Mouse (Mus musculus): ENCODE results near the gene Eps8. TPM values are rescaled to one million over a fixed set of nuclear protein-coding genes. Genes with fewer than 3 reads are reported as not detected.

Gene Eps8
- polyA plus RNA-seq (2015; fragmentation: Nextera tagmentation; extraction: Ambion mirVana), result 29.2 and 31.9 TPM in 2 replicates

DNA sequence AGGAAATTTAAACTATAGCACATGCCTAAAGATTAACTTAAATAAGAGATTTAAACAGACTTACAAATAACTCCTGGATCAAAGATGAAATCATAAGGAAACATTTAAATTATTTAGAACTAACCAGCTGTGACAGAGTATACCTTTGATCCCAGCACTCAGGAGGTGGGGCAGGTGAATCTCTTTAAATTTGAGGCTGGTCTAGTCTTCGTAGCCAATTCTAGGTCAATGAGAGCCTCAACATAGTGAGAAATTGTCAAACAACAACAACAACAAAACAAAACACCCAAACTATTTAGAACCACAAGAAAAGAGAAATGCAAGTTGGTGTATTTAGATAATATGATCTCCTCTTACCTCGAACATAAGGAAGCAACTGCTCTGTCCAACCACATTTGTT is at the start of gene Eps8:
TSS of gene Eps8 (minus strand) at position 101 of the 400 bp plus-strand sequence.
- no peak within 1 kb of the TSS for H3K4me3 ChIP-seq
- no peak for ATAC-seq (ENCODE audit: low FRiP score, low read depth)
- H3K36me3 ChIP-seq, result no peaks in the 10 kb centered on the region
- no peaks in the 10 kb centered on the region for H3K9me3 ChIP-seq
- no peak within 1 kb of the TSS for H3K4me2 ChIP-seq (replicated peaks)
- H3K27ac ChIP-seq, result no peak within 1 kb of the TSS
- 0 out of 2 replicates have a peak, but pooled peaks cover 3% of the 10 kb centered on the region for H3K4me1 ChIP-seq
- no peak within 1 kb of the TSS for H3K9ac ChIP-seq
- 82% methylated on average over 2 of the region's 2 CpGs for WGBS
- H3K27me3 ChIP-seq, result no peaks in the 10 kb centered on the region

- 75% methylated on average over 7 of the region's 7 CpGs for WGBS
- ATAC-seq (ENCODE audit: low FRiP score, low read depth), result no peak
- no peaks in the 10 kb centered on the region for H3K9me3 ChIP-seq
Observed at GRCm38 (mm10) chr6:137703431-137703830, 48.8 kb upstream of the Eps8 start.

GRCm38 (mm10) chr6:137702918-137703317 is 48.2 kb upstream of the Eps8 start:
- H3K36me3 ChIP-seq, result no peaks in the 10 kb centered on the region
- no peak overlapping the region for H3K27ac ChIP-seq
- H3K9me3 ChIP-seq, result no peaks in the 10 kb centered on the region
- ATAC-seq (ENCODE audit: low FRiP score, low read depth), result no peak
- no peak overlapping the region for H3K4me3 ChIP-seq
- H3K9ac ChIP-seq, result no peak overlapping the region
- H3K4me1 ChIP-seq, result 0 out of 2 replicates have a peak, but pooled peaks cover 5% of the 10 kb centered on the region
- H3K4me2 ChIP-seq (replicated peaks), result no peak overlapping the region
- 77% methylated on average over 4 of the region's 4 CpGs for WGBS
- peaks cover 5% of the 10 kb centered on the region; the same call in 1 of the 2 replicates for H3K27me3 ChIP-seq

More at GRCm38 (mm10) chr6:137703431-137703830, 48.8 kb upstream of the Eps8 start:
- Histone ChIP-seq H3K9ac (no peak overlapping the region), H3K36me3 (no peaks in the 10 kb centered on the region), H3K4me1 (0 out of 2 replicates have a peak, but pooled peaks cover 5% of the 10 kb centered on the region), H3K4me3 (no peak overlapping the region), H3K27me3 (peaks cover 5% of the 10 kb centered on the region; the same call in 1 of the 2 replicates), H3K27ac (no peak overlapping the region), H3K4me2 (replicated peaks) (no peak overlapping the region)

DNA sequence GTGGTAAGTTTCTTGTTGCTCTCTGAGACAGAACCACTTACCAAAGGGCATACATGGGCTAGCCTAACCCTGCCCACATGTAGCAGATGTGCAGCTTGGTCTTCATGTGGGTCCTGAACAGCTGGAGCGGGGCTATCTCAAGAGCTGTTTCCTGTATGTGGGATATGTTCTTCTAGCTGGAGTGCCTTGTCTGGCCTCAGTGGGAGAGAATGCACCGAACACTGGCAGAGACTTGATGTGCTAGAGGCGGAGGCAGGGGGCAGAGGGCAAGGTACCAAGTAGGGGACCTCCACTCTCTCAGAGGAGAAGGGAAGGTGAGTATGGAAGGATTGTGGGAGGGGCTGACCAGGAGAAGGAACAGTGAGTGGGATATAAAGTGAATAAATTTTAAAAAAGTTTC is 47.5 kb upstream of the Eps8 start:
- Histone ChIP-seq H3K4me1 (0 out of 2 replicates have a peak, but pooled peaks cover under 1% of the 10 kb centered on the region), H3K4me3 (no peak overlapping the region), H3K27me3 (0 out of 2 replicates have a peak, but pooled peaks cover under 1% of the 10 kb centered on the region), H3K27ac (no peak overlapping the region), H3K9me3 (no peaks in the 10 kb centered on the region), H3K9ac (no peak overlapping the region), H3K36me3 (no peaks in the 10 kb centered on the region), H3K4me2 (replicated peaks) (no peak overlapping the region)
- WGBS, result 87% methylated on average over 3 of the region's 3 CpGs
- ATAC-seq (ENCODE audit: low FRiP score, low read depth), result no peak

DNA sequence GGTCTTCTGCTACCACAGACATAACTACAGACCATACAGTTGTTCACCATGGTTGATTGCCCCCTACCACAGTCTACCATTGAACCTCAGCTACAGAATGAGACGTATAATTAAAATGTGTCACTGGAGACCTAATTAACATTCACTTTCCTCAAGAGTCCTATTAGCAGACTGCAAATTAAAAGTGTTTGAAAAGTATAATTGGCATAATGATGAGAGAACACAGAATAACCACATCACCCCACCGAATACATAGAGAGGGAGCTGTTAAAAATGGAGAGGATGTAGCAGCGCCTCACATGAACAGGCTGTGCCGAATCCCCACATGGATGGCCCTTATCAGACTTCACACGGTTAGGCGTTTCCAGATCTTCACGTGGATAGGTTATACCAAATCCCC is 44.8 kb upstream of the Eps8 start:
- no peak overlapping the region for H3K4me2 ChIP-seq (replicated peaks)
- no peak overlapping the region for H3K9ac ChIP-seq
- 77% methylated on average over 7 of the region's 7 CpGs for WGBS
- H3K9me3 ChIP-seq, result no peaks in the 10 kb centered on the region
- H3K4me3 ChIP-seq, result no peak overlapping the region
- H3K4me1 ChIP-seq, result no peaks in the 10 kb centered on the region
- no peak for ATAC-seq (ENCODE audit: low FRiP score, low read depth)
- no peak overlapping the region for H3K27ac ChIP-seq
- H3K27me3 ChIP-seq, result no peaks in the 10 kb centered on the region
- no peaks in the 10 kb centered on the region for H3K36me3 ChIP-seq

GRCm38 (mm10) chr6:137696445-137697204 is 41.9 kb upstream of the Eps8 start:
- 77% methylated on average over 8 of the region's 8 CpGs for WGBS
- H3K4me1 ChIP-seq, result no peaks in the 10 kb centered on the region
- H3K4me3 ChIP-seq, result no peak overlapping the region
- H3K4me2 ChIP-seq (replicated peaks), result no peak overlapping the region
- H3K27me3 ChIP-seq, result no peaks in the 10 kb centered on the region
- no peak overlapping the region for H3K27ac ChIP-seq
- H3K9ac ChIP-seq, result no peak overlapping the region
- H3K36me3 ChIP-seq, result no peaks in the 10 kb centered on the region
- H3K9me3 ChIP-seq, result no peaks in the 10 kb centered on the region
- ATAC-seq (ENCODE audit: low FRiP score, low read depth), result no peak

GRCm38 (mm10) chr6:137695046-137695445 is 40.4 kb upstream of the Eps8 start:
- Histone ChIP-seq H3K9me3 (no peaks in the 10 kb centered on the region), H3K27ac (no peak overlapping the region), H3K4me3 (no peak overlapping the region), H3K27me3 (no peaks in the 10 kb centered on the region), H3K9ac (no peak overlapping the region), H3K36me3 (no peaks in the 10 kb centered on the region), H3K4me1 (no peaks in the 10 kb centered on the region), H3K4me2 (replicated peaks) (no peak overlapping the region)
- no peak for ATAC-seq (ENCODE audit: low FRiP score, low read depth)
- 86% methylated on average over 8 of the region's 8 CpGs for WGBS

DNA sequence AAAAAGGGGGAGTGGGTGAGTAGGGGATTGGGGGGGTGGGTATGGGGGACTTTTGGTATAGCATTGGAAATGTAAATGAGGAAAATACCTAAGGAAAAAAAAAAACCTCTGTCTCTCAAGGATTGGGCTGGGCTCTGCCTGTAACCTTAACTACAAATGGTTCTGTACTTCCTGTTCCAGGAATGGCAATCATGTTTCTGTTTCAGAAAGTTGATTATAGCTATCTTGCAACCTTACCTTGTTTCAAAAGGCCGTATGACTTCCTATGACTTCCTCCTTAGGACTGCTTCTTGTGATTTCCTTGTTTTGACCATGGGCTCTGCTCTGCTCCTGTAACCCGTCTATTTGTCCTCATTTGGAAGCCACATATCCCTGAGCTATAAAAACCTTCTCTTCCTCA is 39.6 kb upstream of the Eps8 start:
- Histone ChIP-seq H3K4me3 (no peak overlapping the region), H3K4me1 (no peaks in the 10 kb centered on the region), H3K36me3 (no peaks in the 10 kb centered on the region), H3K27me3 (no peaks in the 10 kb centered on the region), H3K9ac (no peak overlapping the region), H3K27ac (no peak overlapping the region), H3K4me2 (replicated peaks) (no peak overlapping the region), H3K9me3 (no peaks in the 10 kb centered on the region)
- WGBS, result 77% methylated on average over 2 of the region's 2 CpGs
- ATAC-seq (ENCODE audit: low FRiP score, low read depth), result no peak

DNA sequence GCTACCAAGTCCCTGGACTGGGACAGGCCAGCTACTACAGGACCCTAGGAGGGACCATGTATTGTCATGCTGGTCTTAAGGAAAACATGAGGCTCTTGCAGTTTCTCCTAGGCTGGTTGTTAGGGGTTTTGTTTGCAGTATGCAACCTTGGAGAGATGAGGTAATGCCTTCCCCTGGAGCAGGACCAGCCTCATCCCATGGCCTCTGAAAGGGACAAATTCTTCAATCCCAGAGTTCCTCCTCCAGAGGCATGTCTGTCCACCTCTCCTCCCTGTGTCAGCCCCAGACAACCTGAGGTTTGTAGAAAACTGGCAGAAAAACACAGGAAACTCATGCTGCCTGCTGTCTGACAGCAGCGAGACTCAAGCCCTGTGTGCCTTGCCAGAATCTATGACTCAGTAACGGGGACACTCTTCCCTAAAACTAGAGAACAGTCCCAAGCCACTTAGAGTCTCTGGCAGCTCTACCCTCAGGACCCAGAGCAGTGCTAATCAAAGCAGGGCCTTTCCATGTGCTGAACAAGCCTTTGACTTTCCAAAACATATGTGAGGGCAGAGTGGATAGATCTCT is 36.0 kb upstream of the Eps8 start:
- Histone ChIP-seq H3K36me3 (no peaks in the 10 kb centered on the region), H3K4me3 (no peak overlapping the region), H3K27me3 (no peaks in the 10 kb centered on the region), H3K4me1 (peaks cover 5% of the 10 kb centered on the region), H3K9ac (no peak overlapping the region), H3K4me2 (replicated peaks) (no peak overlapping the region), H3K27ac (no peak overlapping the region; the same call in 1 of the 2 replicates), H3K9me3 (no peaks in the 10 kb centered on the region)
- ATAC-seq (ENCODE audit: low FRiP score, low read depth), result no peak
- WGBS, result 53% methylated on average over 2 of the region's 2 CpGs

GRCm38 (mm10) chr6:137688506-137689105 is 33.9 kb upstream of the Eps8 start:
- no peak overlapping the region for H3K27ac ChIP-seq

GRCm38 (mm10) chr6:137688079-137688478 is 33.4 kb upstream of the Eps8 start:
- 76% methylated on average over 3 of the region's 3 CpGs for WGBS
- no peak for ATAC-seq (ENCODE audit: low FRiP score, low read depth)
- no peak overlapping the region for H3K27ac ChIP-seq

More at GRCm38 (mm10) chr6:137688506-137689105, 33.9 kb upstream of the Eps8 start:
- no peaks in the 10 kb centered on the region for H3K9me3 ChIP-seq
- H3K4me1 ChIP-seq, result peaks cover 5% of the 10 kb centered on the region
- 60% methylated on average over 11 of the region's 11 CpGs for WGBS
- no peak overlapping the region for H3K4me3 ChIP-seq
- no peaks in the 10 kb centered on the region for H3K36me3 ChIP-seq
- ATAC-seq (ENCODE audit: low FRiP score, low read depth), result peak; percentile 28; the same call in 1 of the 2 replicates
- no peak overlapping the region for H3K9ac ChIP-seq
- no peaks in the 10 kb centered on the region for H3K27me3 ChIP-seq
- no peak overlapping the region for H3K4me2 ChIP-seq (replicated peaks)

DNA sequence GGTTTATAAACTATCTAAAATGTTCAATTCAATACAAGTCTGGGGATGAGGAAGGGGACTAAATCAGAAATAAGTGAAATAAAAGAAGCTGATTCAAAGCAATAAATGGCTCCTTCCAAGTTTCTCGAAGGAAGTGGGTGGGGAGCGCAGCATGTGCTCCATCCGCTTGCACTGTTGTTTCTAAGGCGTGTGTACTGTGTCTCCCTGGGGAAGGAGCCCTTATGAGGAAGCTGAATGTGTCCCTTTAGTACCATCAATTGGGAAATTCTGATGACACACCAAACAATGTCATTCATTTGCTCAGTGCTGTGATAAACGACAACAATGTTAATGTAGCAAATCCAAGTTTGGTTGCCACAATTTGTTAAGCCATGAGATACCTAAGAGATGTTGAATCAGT is 33.0 kb upstream of the Eps8 start:
- no peaks in the 10 kb centered on the region for H3K9me3 ChIP-seq
- no peak overlapping the region for H3K4me2 ChIP-seq (replicated peaks)
- H3K4me1 ChIP-seq, result peaks cover 5% of the 10 kb centered on the region
- H3K27ac ChIP-seq, result no peak overlapping the region
- no peak overlapping the region for H3K4me3 ChIP-seq
- H3K27me3 ChIP-seq, result no peaks in the 10 kb centered on the region
- no peaks in the 10 kb centered on the region for H3K36me3 ChIP-seq
- H3K9ac ChIP-seq, result no peak overlapping the region
- WGBS, result 90% methylated on average over 5 of the region's 5 CpGs
- ATAC-seq (ENCODE audit: low FRiP score, low read depth), result no peak

More at GRCm38 (mm10) chr6:137688079-137688478, 33.4 kb upstream of the Eps8 start:
- Histone ChIP-seq H3K27me3 (no peaks in the 10 kb centered on the region), H3K4me3 (no peak overlapping the region), H3K4me1 (peaks cover 5% of the 10 kb centered on the region), H3K9ac (no peak overlapping the region), H3K4me2 (replicated peaks) (no peak overlapping the region), H3K9me3 (no peaks in the 10 kb centered on the region), H3K36me3 (no peaks in the 10 kb centered on the region)
